Mouse (Mus musculus) stomach, embryonic 14.5 days (tissue): Measurements from ENCODE around the gene Celf1. TPM values are rescaled to one million over a fixed set of nuclear protein-coding genes. Genes with fewer than 3 reads are reported as not detected.

Experiments
- ATAC-seq: fragments of 200-750 bp; cut with Nextera tagmentation; 2 replicates; pipeline ENCODE4 v1.8.0; 2017; ENCODE audit warnings: low read depth, moderate TSS enrichment; ENCODE audit not compliant: insufficient number of reproducible peaks, insufficient read depth, low FRiP score
- H3K27ac ChIP-seq: fragments of 300-500 bp; sonication (generic); 2 replicates; pipeline ENCODE4 v1.5.1; 2014; ENCODE audit warnings: mild to moderate bottlenecking, low read length, moderate library complexity, mixed read lengths
- H3K27me3 ChIP-seq: fragments of 300-500 bp; sonication (generic); 2 replicates; pipeline ENCODE4 v1.6.1; 2014; ENCODE audit warnings: low read length, control low read depth, mixed read lengths; ENCODE audit not compliant: control insufficient read depth, insufficient read depth
- H3K36me3 ChIP-seq: fragments of 300-500 bp; sonication (generic); 2 replicates; pipeline ENCODE4 v1.6.1; 2014; ENCODE audit warnings: mild to moderate bottlenecking, control low read depth, low read length, moderate library complexity, mixed read lengths; ENCODE audit not compliant: control insufficient read depth, insufficient read depth
- H3K4me1 ChIP-seq: fragments of 300-500 bp; sonication (generic); 2 replicates; pipeline ENCODE4 v1.6.1; 2014; ENCODE audit warnings: low read length, control low read depth, mixed read lengths; ENCODE audit not compliant: control insufficient read depth, insufficient read depth
- H3K4me2 ChIP-seq: fragments of 300-500 bp; sonication (generic); replicated peaks from 2 replicates; pipeline ENCODE4 v1.6.1; 2014; ENCODE audit warnings: low read depth, low read length, control low read depth
- H3K4me3 ChIP-seq: fragments of 300-500 bp; sonication (generic); 2 replicates; pipeline ENCODE4 v1.5.1; 2014; ENCODE audit warnings: low read depth, low read length, control low read depth
- H3K9ac ChIP-seq: fragments of 300-500 bp; sonication (generic); replicated peaks from 2 replicates; pipeline ENCODE4 v1.6.1; 2014; ENCODE audit warnings: low read depth, mild to moderate bottlenecking, control low read depth, low read length, moderate library complexity, mixed read lengths
- H3K9me3 ChIP-seq: fragments of 300-500 bp; sonication (generic); 2 replicates; pipeline ENCODE4 v1.6.1; 2016; ENCODE audit warnings: low read depth, low read length, control low read depth; ENCODE audit not compliant: control insufficient read depth
- WGBS: fragments of 180-500 bp; shearing (Covaris S2); extraction: QIAGEN DNeasy Blood & Tissue Kit; methylation state at CpG from one replicate; pipeline ENCODE4 v1.1.7; 2014; 5-methylcytosine and 5-hydroxymethylcytosine counted together
- polyA plus RNA-seq: library from polyadenylated mRNA; unstranded; fragments of >200 nt; fragmentation: Nextera tagmentation; extraction: Ambion mirVana; gene quantifications from 2 replicates; pipeline ENCODE4 v1.2.1, GENCODE M21; 2014

The Celf1 gene
- polyA plus RNA-seq, 1 experiment from 2014 or later = 75.1 TPM

- Histone ChIP-seq H3K4me1 (no peaks in the 10 kb centered on the region), H3K27ac (no peak overlapping the region), H3K27me3 (no peaks in the 10 kb centered on the region), H3K4me2 (no peak overlapping the region), H3K9me3 (no peaks in the 10 kb centered on the region), H3K4me3 (no peak overlapping the region), H3K36me3 (no peaks in the 10 kb centered on the region), H3K9ac (no peak overlapping the region)
- no peak for ATAC-seq
- WGBS = 83% methylated on average over 13 of the region's 13 CpGs
Observed at GRCm38 (mm10) chr2:90928566-90928965, 11.6 kb upstream of the Celf1 start.

GRCm38 (mm10) chr2:90931829-90932228, 8.4 kb upstream of the Celf1 start:
- 37% methylated on average over 8 of the region's 8 CpGs for WGBS
- Histone ChIP-seq H3K4me3 (no peak overlapping the region), H3K4me1 (no peaks in the 10 kb centered on the region), H3K27ac (no peak overlapping the region), H3K9me3 (no peaks in the 10 kb centered on the region), H3K9ac (no peak overlapping the region), H3K4me2 (no peak overlapping the region), H3K27me3 (no peaks in the 10 kb centered on the region), H3K36me3 (no peaks in the 10 kb centered on the region)
- ATAC-seq = no peak

GRCm38 (mm10) chr2:90932273-90932672, 7.9 kb upstream of the Celf1 start:
- Histone ChIP-seq H3K9ac (no peak overlapping the region), H3K9me3 (no peaks in the 10 kb centered on the region), H3K4me3 (no peak overlapping the region), H3K4me2 (no peak overlapping the region), H3K27me3 (no peaks in the 10 kb centered on the region), H3K27ac (no peak overlapping the region), H3K4me1 (no peaks in the 10 kb centered on the region), H3K36me3 (no peaks in the 10 kb centered on the region)
- WGBS = 65% methylated on average over 2 of the region's 2 CpGs
- no peak for ATAC-seq

GRCm38 (mm10) chr2:90938362-90938761, 1.8 kb upstream of the Celf1 start:
- no peak overlapping the region for H3K9ac ChIP-seq
- H3K4me2 ChIP-seq = no peak overlapping the region
- no peak overlapping the region for H3K4me3 ChIP-seq
- H3K4me1 ChIP-seq = peaks cover 11% of the 10 kb centered on the region; the same call in 1 of the 2 replicates
- no peak overlapping the region for H3K27ac ChIP-seq
- no peaks in the 10 kb centered on the region for H3K9me3 ChIP-seq
- WGBS = 68% methylated on average over 3 of the region's 3 CpGs
- no peaks in the 10 kb centered on the region for H3K27me3 ChIP-seq
- H3K36me3 ChIP-seq = no peaks in the 10 kb centered on the region
- ATAC-seq = no peak

GRCm38 (mm10) chr2:90939750-90940149, 432 bp upstream of the Celf1 start:
- peak overlapping the region; percentile 96; the same call in 1 of the 2 replicates for H3K27ac ChIP-seq
- H3K4me3 ChIP-seq = peak overlapping the region; percentile 97
- H3K9me3 ChIP-seq = no peaks in the 10 kb centered on the region
- H3K27me3 ChIP-seq = no peaks in the 10 kb centered on the region
- H3K4me2 ChIP-seq = peak overlapping the region; percentile 38
- peak overlapping the region; percentile 84 for H3K9ac ChIP-seq
- ATAC-seq = no peak
- no peaks in the 10 kb centered on the region for H3K36me3 ChIP-seq
- 43% methylated on average over 8 of the region's 8 CpGs for WGBS
- H3K4me1 ChIP-seq = peaks cover 11% of the 10 kb centered on the region

- Histone ChIP-seq H3K4me3 (peak overlapping the region; percentile 97), H3K4me1 (peaks cover 11% of the 10 kb centered on the region), H3K36me3 (no peaks in the 10 kb centered on the region), H3K9ac (no peak overlapping the region), H3K9me3 (no peaks in the 10 kb centered on the region), H3K4me2 (peak overlapping the region; percentile 60), H3K27me3 (no peaks in the 10 kb centered on the region), H3K27ac (no peak overlapping the region)
- no peak for ATAC-seq
- 55% methylated on average over 2 of the region's 2 CpGs for WGBS
Observed at GRCm38 (mm10) chr2:90941744-90942143, 1.6 kb downstream of the Celf1 start.

- no peak for ATAC-seq
- Histone ChIP-seq H3K4me2 (no peak overlapping the region), H3K36me3 (no peaks in the 10 kb centered on the region), H3K9ac (no peak overlapping the region), H3K27ac (no peak overlapping the region), H3K9me3 (no peaks in the 10 kb centered on the region), H3K4me3 (no peak overlapping the region), H3K27me3 (no peaks in the 10 kb centered on the region), H3K4me1 (no peaks in the 10 kb centered on the region)
- WGBS = 90% methylated on average over 5 of the region's 5 CpGs
Observed at GRCm38 (mm10) chr2:90950149-90950548, 10.0 kb downstream of the Celf1 start.

GRCm38 (mm10) chr2:90950582-90951194, 10.5 kb downstream of the Celf1 start:
- H3K4me2 ChIP-seq = no peak overlapping the region
- H3K27me3 ChIP-seq = no peaks in the 10 kb centered on the region
- no peak overlapping the region for H3K4me3 ChIP-seq
- no peaks in the 10 kb centered on the region for H3K4me1 ChIP-seq
- H3K9me3 ChIP-seq = no peaks in the 10 kb centered on the region
- H3K36me3 ChIP-seq = no peaks in the 10 kb centered on the region
- ATAC-seq = no peak
- no peak overlapping the region for H3K9ac ChIP-seq
- H3K27ac ChIP-seq = no peak overlapping the region

- H3K4me2 ChIP-seq = no peak overlapping the region
- ATAC-seq = no peak
- WGBS = 68% methylated on average over 3 of the region's 3 CpGs
- H3K4me1 ChIP-seq = no peaks in the 10 kb centered on the region
- no peaks in the 10 kb centered on the region for H3K27me3 ChIP-seq
- H3K27ac ChIP-seq = no peak overlapping the region
- no peak overlapping the region for H3K9ac ChIP-seq
- H3K4me3 ChIP-seq = no peak overlapping the region
- H3K36me3 ChIP-seq = no peaks in the 10 kb centered on the region
- H3K9me3 ChIP-seq = no peaks in the 10 kb centered on the region
Observed at GRCm38 (mm10) chr2:90953461-90953860, 13.3 kb downstream of the Celf1 start.
